Mouse (Mus musculus) left cerebral cortex, adult 9 months (tissue): ENCODE measurements at regions not wholly inside any gene's neighbourhood (a gene's known extent, or its start where the extent isn't known, plus 50 kb on each side); places are given as distances from the start of the nearest gene placed in this dataset.

ENCODE experiments used
- DNase-seq, 2 experiments: peaks; one replicate each; pipeline ENCODE4 v3.0.0; 2022; ENCODE audit warnings: low spot score in 2 of 2

DNA sequence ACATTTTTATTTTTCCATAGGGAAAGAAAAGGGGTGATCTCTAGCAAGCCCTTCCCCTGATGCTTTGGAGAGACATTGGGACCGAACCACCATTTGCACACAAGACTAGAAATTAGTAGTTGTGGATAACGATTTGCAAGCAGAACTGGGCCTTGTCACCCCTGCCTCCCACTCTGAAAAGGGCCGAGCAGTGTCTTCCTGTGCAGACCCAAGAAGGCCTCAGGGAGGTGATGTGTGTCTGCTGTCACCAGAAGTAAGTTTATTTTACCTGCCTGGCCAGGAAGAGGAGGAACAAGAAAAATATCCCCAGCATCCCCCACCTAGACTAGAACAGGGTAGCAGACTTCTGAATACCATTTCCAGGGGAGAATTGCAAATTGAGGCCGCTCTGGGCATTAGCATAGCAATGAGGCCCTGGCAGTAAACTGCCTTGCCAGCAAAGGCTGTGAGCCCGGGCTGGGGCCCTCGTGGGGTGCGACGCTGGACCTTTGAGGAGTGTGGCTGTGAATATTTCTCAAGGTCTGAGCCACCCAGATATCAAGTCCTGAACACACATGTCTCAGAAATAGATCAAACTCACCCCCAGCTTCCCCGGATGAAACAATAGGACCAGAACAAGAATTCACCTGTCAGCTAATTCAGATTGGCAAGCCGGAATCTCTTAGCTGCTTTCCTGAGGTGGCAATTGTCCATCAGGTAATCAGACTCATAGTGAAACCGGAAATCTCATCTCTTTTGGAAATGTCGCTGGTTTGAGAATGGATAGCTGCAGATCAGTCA is 470.4 kb downstream of the Vrk1 start:
- DNase-seq: no peak

DNA sequence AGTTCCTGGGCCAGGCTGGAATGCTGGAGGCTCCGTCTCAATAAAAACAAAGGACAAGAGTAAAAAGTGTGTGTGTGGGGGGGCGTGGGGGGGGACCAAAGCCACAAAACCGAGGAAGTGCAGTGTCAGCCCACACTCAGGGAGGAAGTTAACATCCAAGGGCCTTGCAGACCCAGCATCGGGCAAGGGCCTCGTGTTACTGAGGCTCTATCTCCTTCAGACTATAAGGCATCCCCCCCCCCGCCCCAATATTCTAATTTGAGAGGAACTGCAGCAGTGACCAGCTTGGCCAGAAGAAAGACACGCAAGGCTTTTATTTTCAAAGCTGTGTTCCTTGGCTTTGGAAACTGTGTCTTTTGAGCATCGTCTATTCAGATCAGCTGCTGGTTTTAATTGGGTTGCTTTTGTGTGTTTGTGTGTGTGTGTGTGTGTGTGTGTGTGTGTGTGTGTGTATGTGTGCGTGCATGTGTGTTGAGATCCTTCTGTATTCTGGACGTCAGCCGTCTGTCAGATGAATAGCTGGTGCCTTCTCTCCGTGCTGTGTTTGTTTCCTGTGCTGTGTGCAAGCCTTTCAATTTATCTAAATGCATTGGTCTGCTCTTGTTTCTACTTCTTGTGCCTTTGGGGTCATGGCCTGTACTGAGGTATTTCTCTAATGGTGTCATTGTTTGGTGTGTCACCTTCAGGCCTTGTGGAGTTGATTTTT is 491.7 kb downstream of the Vrk1 start:
- DNase-seq: no peak

- DNase-seq: no peak
These were observed 494.3 kb downstream of the Vrk1 start for GRCm38 (mm10) chr12:106504285-106504684.

GRCm38 (mm10) chr12:106514057-106514456 is 504.0 kb downstream of the Vrk1 start:
- no peak for DNase-seq

DNA sequence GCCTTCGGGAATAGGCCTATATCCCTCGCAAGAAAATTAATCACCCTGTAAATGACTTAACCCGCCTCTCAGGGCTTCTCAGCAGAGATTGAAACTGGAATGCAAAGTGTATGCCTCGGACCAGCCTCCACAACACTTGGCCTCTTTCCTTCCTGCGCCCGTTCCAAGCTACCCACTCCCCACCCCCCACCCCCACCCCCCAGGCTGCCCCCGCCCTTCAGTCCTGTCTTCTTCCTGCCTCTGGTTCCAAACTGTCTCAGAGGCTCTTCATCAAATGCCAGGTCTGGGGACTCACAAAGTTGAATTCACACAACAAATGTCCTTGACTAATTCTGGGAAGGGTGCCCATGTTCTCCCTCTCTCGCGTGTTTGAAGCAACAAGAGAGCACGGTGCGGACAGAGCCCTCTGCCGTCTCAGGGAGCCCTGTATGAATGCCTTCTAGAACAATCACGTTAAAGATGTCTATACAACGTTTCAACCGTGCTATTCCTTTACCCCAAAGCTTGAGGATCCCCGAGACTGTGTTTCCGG is 505.3 kb downstream of the Vrk1 start:
- DNase-seq: no peak

GRCm38 (mm10) chr12:106519141-106519540 is 509.1 kb downstream of the Vrk1 start:
- no peak for DNase-seq

DNA sequence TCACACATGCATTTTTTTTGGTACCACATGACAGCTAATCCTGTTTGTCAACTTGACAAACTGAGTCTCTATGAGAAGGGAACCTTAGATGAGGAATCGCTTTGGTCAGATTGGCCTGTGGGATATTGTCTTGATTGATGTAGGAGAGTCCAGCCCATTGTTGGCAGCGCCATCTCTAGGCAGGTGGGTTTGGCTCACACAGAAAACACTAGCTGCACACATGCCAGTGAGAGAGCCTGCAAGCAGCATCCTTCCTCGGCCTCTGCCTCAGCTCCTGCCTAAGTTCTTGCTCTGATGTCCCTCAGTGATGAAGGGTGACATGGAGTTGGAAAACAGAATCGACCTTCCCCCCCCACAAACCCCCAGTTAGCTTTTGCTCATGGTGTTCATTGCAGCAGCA is 514.4 kb downstream of the Vrk1 start:
- DNase-seq: no peak

GRCm38 (mm10) chr12:106527116-106527515 is 517.1 kb downstream of the Vrk1 start:
- no peak for DNase-seq

DNA sequence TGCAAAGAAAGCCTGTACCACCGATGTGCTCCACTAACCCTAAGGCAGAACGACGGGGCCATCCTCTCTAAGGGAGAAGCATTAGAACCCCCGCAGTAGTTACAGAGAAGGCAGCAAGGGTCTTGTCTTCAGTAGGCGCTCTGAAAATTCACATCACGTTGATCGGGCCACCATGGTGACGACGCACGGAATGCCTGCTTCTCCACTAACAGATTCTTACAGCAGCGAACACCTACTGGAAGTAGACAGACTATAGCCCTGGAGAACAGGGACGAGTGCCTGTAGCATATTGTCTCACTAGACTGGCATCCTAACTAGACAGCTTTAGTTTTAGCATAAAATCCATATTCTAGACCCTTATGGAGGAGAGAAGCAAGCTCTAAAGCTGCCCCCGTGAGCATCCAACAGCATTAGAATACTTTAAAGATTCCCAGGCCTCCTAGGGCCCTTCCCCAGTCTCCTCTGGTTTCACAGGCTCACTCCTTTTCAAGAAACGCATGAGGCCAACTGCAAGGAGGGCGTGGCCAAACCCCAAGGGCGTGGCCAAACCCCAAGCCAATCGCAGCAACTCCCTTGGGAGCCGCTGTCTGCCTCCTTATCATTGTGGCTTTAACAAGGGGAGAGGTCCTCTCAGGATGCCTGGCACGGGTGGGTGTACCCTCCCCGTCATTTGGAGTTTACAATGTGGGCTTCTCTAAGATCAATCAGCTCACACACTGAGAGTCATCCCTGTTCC is 517.8 kb downstream of the Vrk1 start:
- no peak for DNase-seq

DNA sequence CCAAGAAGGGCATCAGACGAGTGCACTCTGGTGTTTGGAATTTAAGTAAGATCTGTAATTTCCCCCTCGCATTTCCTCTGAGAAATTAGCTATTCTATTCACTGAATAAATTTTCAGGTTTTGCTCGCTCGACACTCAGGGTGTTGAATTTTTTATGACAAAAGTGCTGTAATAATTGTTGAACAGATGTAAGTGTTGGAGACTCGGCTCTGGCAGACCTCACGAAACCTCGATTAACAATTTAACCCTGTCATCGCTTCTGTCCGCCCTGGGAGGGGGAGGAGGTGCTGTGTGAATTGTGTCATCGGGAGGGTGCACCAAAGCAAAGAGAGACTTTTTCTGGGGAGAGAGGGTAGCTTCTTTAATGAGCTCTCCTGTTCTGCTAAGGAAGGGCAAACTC is 518.5 kb downstream of the Vrk1 start:
- no peak for DNase-seq

DNA sequence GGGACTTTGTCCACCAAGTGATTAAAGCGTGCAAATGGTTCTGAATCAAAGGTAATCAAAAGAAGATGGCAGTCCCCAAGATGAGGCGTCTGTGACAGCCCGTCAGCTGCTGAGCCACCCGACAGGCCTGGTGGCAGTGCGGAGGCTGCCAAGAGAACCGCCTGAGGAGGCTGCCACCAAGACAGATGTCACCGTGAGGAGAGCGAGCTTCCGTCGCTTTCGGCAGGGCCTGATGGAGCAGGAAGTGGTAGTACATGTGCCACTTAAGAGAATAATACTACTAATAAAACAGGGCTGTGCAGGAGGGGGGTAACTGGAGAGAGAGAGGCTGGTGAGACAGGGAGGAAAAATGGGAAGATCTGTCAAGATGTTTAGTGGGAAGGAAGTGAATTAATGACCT is 519.1 kb downstream of the Vrk1 start:
- DNase-seq: no peak

GRCm38 (mm10) chr12:106535086-106535485 is 525.1 kb downstream of the Vrk1 start:
- no peak for DNase-seq

GRCm38 (mm10) chr12:106535628-106536288 is 525.7 kb downstream of the Vrk1 start:
- DNase-seq: no peak

GRCm38 (mm10) chr12:106536289-106536636 is 526.2 kb downstream of the Vrk1 start:
- DNase-seq: no peak

DNA sequence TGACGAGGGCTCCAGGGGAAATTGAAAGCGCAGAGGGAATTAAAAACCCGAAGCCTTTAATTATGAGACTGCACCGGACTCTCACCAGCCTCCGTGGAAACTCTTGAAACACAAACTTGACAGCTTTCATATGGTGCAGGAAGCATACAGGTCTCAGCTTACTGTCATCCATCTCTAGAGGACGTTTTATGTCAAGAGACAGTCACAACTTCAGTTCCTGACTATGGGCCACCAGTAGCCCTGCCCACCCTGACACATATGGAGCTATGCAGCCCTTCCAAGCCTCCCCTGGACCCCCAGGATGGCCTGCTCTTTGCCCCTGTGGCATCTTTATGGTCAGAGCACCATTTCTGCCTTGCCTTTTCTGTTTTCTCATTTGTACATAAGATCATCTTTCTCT is 530.0 kb downstream of the Vrk1 start:
- DNase-seq: no peak

GRCm38 (mm10) chr12:106559566-106559965 is 549.5 kb downstream of the Vrk1 start:
- DNase-seq: no peak

DNA sequence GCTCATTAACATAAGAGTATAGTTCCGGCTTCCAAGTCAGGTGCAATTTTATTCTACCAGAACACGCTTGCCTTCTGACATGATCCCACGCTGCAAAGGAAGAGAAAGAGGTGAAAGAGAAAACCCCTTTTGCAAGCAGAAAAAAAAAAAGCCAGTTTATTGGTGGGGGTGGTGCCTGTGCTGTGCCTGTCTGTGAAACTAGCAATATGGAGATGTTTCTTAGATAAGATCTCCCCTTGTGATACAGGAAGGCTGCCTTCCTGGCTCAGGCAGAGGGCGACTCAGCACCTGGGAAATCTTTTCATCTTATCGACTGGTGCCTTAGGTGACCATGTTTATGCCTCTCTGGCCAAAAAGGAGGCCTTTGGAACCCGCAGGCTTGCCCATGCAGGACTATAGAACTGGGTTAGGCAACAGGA is 555.2 kb downstream of the Vrk1 start:
- DNase-seq: no peak

- no peak for DNase-seq
These were observed 556.3 kb downstream of the Vrk1 start for GRCm38 (mm10) chr12:106566361-106566760.

- no peak for DNase-seq
These were observed 557.1 kb downstream of the Vrk1 start for GRCm38 (mm10) chr12:106567116-106567515.

DNA sequence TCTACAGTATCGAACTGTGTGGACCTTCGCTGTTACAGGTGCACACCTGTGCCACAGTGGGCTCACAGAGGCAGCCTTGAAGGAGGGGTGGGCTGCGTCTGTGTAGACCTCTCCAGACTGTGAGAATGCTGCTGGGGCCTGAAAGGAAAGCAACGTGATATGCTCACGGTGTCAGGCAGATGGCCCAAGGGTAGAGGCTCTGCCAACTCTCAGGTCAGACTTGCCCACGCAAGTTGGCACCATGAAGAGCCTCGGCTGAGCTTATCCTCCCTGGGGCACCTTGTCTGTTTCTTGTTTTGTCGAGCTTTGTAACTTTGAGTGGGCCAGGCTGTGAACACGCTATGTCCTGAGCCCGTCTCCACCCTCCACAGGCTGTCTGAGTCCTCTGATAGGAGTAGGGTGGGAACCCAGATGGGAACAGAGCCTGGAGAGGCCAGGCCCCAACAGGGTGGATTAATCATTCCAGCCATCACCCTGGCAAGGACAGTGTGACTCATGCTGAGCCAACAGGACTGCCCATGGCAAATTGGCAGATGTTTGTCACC is 558.6 kb downstream of the Vrk1 start:
- no peak for DNase-seq

GRCm38 (mm10) chr12:106572956-106573355 is 562.9 kb downstream of the Vrk1 start:
- no peak for DNase-seq

DNA sequence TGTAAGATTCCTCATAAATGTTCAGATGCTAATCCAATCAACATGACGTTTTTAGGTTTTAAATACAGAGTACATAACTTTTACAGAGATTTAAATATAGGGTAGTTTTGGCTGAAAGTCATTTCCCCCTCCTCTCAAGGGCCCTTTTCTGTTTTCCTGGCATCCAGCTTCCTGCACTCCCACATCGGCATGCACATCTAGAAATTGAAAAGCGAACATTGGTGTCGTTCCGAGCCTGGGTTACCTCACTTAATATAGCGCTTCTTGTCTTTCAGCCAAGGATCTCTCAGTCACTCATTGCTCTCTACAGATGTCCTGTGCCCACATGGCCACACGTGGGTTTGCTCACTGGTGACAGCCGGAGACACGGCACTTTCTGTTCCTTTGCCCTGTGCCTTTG is 572.7 kb downstream of the Vrk1 start:
- peak in 1 of 2 experiments; percentile 19 for DNase-seq
